Mouse (Mus musculus): Measurements from ENCODE around the gene Wnt10a. TPM values are rescaled to one million over a fixed set of nuclear protein-coding genes. Genes with fewer than 3 reads are reported as not detected.

Gene Wnt10a
- polyA plus RNA-seq, 1 experiment = 0.16 TPM

- TF ChIP-seq POLR2A (IDR thresholded peaks at IDR 0.05; ENCODE audit: control insufficient read depth, low read depth, low read length) (no peak), CTCF (IDR thresholded peaks at IDR 0.05; ENCODE audit: control insufficient read depth, insufficient read depth, insufficient replicate concordance, low read depth, low read length) (no peak)
- Histone ChIP-seq H3K36me3 (ENCODE audit: control insufficient read depth, insufficient read depth, low read length) (no peaks in the 10 kb centered on the region), H3K4me1 (ENCODE audit: control insufficient read depth, insufficient read depth, low read length) (0 out of 2 replicates have a peak, but pooled peaks cover 2% of the 10 kb centered on the region), H3K27ac (ENCODE audit: control insufficient read depth, insufficient read depth, low read depth, low read length) (no peak overlapping the region), H3K27me3 (ENCODE audit: control insufficient read depth, insufficient read depth, low read length) (no peaks in the 10 kb centered on the region), H3K4me3 (ENCODE audit: control insufficient read depth, low read depth, low read length) (no peak overlapping the region)
These were observed 51.8 kb downstream of the Wnt10a start for GRCm38 (mm10) chr1:74843090-74843489.

GRCm38 (mm10) chr1:74846341-74846740 lies 55.0 kb downstream of the Wnt10a start:
- Histone ChIP-seq H3K27ac (ENCODE audit: control insufficient read depth, insufficient read depth, low read depth, low read length) (no peak overlapping the region), H3K4me3 (ENCODE audit: control insufficient read depth, low read depth, low read length) (no peak overlapping the region), H3K4me1 (ENCODE audit: control insufficient read depth, insufficient read depth, low read length) (0 out of 2 replicates have a peak, but pooled peaks cover 2% of the 10 kb centered on the region), H3K36me3 (ENCODE audit: control insufficient read depth, insufficient read depth, low read length) (no peaks in the 10 kb centered on the region), H3K27me3 (ENCODE audit: control insufficient read depth, insufficient read depth, low read length) (no peaks in the 10 kb centered on the region)
- TF ChIP-seq POLR2A (IDR thresholded peaks at IDR 0.05; ENCODE audit: control insufficient read depth, low read depth, low read length) (no peak), CTCF (IDR thresholded peaks at IDR 0.05; ENCODE audit: control insufficient read depth, insufficient read depth, insufficient replicate concordance, low read depth, low read length) (no peak)

GRCm38 (mm10) chr1:74848946-74849345 lies 57.6 kb downstream of the Wnt10a start:
- Histone ChIP-seq H3K36me3 (ENCODE audit: control insufficient read depth, insufficient read depth, low read length) (no peaks in the 10 kb centered on the region), H3K4me1 (ENCODE audit: control insufficient read depth, insufficient read depth, low read length) (0 out of 2 replicates have a peak, but pooled peaks cover 2% of the 10 kb centered on the region), H3K4me3 (ENCODE audit: control insufficient read depth, low read depth, low read length) (no peak overlapping the region), H3K27me3 (ENCODE audit: control insufficient read depth, insufficient read depth, low read length) (no peaks in the 10 kb centered on the region), H3K27ac (ENCODE audit: control insufficient read depth, insufficient read depth, low read depth, low read length) (no peak overlapping the region)
- TF ChIP-seq CTCF (IDR thresholded peaks at IDR 0.05; ENCODE audit: control insufficient read depth, insufficient read depth, insufficient replicate concordance, low read depth, low read length) (no peak), POLR2A (IDR thresholded peaks at IDR 0.05; ENCODE audit: control insufficient read depth, low read depth, low read length) (no peak)

GRCm38 (mm10) chr1:74850251-74850650 lies 58.9 kb downstream of the Wnt10a start:
- H3K36me3 ChIP-seq (ENCODE audit: control insufficient read depth, insufficient read depth, low read length) = no peaks in the 10 kb centered on the region
- peaks cover 3% of the 10 kb centered on the region; the same call in 1 of the 2 replicates for H3K27me3 ChIP-seq (ENCODE audit: control insufficient read depth, insufficient read depth, low read length)
- no peak overlapping the region for H3K27ac ChIP-seq (ENCODE audit: control insufficient read depth, insufficient read depth, low read depth, low read length)
- H3K4me3 ChIP-seq (ENCODE audit: control insufficient read depth, low read depth, low read length) = no peak overlapping the region
- H3K4me1 ChIP-seq (ENCODE audit: control insufficient read depth, insufficient read depth, low read length) = peaks cover 10% of the 10 kb centered on the region
- TF ChIP-seq POLR2A (IDR thresholded peaks at IDR 0.05; ENCODE audit: control insufficient read depth, low read depth, low read length) (no peak), CTCF (IDR thresholded peaks at IDR 0.05; ENCODE audit: control insufficient read depth, insufficient read depth, insufficient replicate concordance, low read depth, low read length) (no peak)

GRCm38 (mm10) chr1:74851001-74851775 lies 59.9 kb downstream of the Wnt10a start:
- TF ChIP-seq POLR2A (IDR thresholded peaks at IDR 0.05; ENCODE audit: control insufficient read depth, low read depth, low read length) = no peak
- no peak for TF ChIP-seq CTCF (IDR thresholded peaks at IDR 0.05; ENCODE audit: control insufficient read depth, insufficient read depth, insufficient replicate concordance, low read depth, low read length)
- no peak overlapping the region for H3K27ac ChIP-seq (ENCODE audit: control insufficient read depth, insufficient read depth, low read depth, low read length)
- H3K27me3 ChIP-seq (ENCODE audit: control insufficient read depth, insufficient read depth, low read length) = peaks cover 10% of the 10 kb centered on the region; the same call in 1 of the 2 replicates
- H3K4me1 ChIP-seq (ENCODE audit: control insufficient read depth, insufficient read depth, low read length) = peaks cover 19% of the 10 kb centered on the region
- H3K36me3 ChIP-seq (ENCODE audit: control insufficient read depth, insufficient read depth, low read length) = no peaks in the 10 kb centered on the region
- H3K4me3 ChIP-seq (ENCODE audit: control insufficient read depth, low read depth, low read length) = no peak overlapping the region

Other genes starting within 250 kb of the Wnt10a start
- 69.7 and 84.0 TPM in 2 replicates for gene Plcd4, start 248.6 kb upstream of the Wnt10a start, polyA plus RNA-seq (2012; rRNA removed)
- gene Usp37, start 247.2 kb upstream of the Wnt10a start, polyA plus RNA-seq (2012; rRNA removed) = 23.7 and 23.8 TPM in 2 replicates
- gene Zfp142, start 203.3 kb upstream of the Wnt10a start, polyA plus RNA-seq (2012; rRNA removed) = 7.5 and 7.9 TPM in 2 replicates
- gene Bcs1l, start 203.2 kb upstream of the Wnt10a start, polyA plus RNA-seq (2012; rRNA removed) = 4.5 and 5.2 TPM in 2 replicates
- gene Rnf25, start 190.1 kb upstream of the Wnt10a start, polyA plus RNA-seq (2012; rRNA removed) = 175 and 194 TPM in 2 replicates
- 177 and 209 TPM in 2 replicates for gene Stk36, start 190.1 kb upstream of the Wnt10a start, polyA plus RNA-seq (2012; rRNA removed)
- 67.6 and 77.9 TPM in 2 replicates for gene Ttll4, start 129.8 kb upstream of the Wnt10a start, polyA plus RNA-seq (2012; rRNA removed)
- gene Cyp27a1, start 77.9 kb upstream of the Wnt10a start, polyA plus RNA-seq (2012; rRNA removed) = 6.3 and 9.0 TPM in 2 replicates
- 0.44 and 0.53 TPM in 2 replicates for gene Prkag3, start 42.3 kb upstream of the Wnt10a start, polyA plus RNA-seq (2012; rRNA removed)
- 11.2 and 13.4 TPM in 2 replicates for gene Wnt6, start 19.6 kb upstream of the Wnt10a start, polyA plus RNA-seq (2012; rRNA removed)
- gene Cdk5r2, start 63.4 kb downstream of the Wnt10a start, polyA plus RNA-seq (2012; rRNA removed) = 0.06 and 0.07 TPM in 2 replicates
- gene Fev, start 93.9 kb downstream of the Wnt10a start, polyA plus RNA-seq (2012; rRNA removed) = 2.4 and 3.1 TPM in 2 replicates
- gene Cryba2, start 101.6 kb downstream of the Wnt10a start, polyA plus RNA-seq (2012; rRNA removed) = 1.8 and 2.0 TPM in 2 replicates
- 204 and 212 TPM in 2 replicates for gene Cfap65, start 144.1 kb downstream of the Wnt10a start, polyA plus RNA-seq (2012; rRNA removed)
- 0.43 and 0.94 TPM in 2 replicates for gene Ihh, start 160.2 kb downstream of the Wnt10a start, polyA plus RNA-seq (2012; rRNA removed)

Measured in testis, adult 2 months (tissue).